Mouse (Mus musculus): ENCODE results near the gene Aff4. TPM values are rescaled to one million over a fixed set of nuclear protein-coding genes. Genes with fewer than 3 reads are reported as not detected.
A peak's percentile ranks its signal among the peaks of the same experiment; 100 is the strongest.
"Not testable (repeated sequence)": the region's sequence is repeated elsewhere in the genome, so short reads cannot be mapped to it uniquely, and the experiment has no call there.

Aff4 gene
- polyA plus RNA-seq, 1 experiment from 2014 or later: 46.0 TPM

DNA sequence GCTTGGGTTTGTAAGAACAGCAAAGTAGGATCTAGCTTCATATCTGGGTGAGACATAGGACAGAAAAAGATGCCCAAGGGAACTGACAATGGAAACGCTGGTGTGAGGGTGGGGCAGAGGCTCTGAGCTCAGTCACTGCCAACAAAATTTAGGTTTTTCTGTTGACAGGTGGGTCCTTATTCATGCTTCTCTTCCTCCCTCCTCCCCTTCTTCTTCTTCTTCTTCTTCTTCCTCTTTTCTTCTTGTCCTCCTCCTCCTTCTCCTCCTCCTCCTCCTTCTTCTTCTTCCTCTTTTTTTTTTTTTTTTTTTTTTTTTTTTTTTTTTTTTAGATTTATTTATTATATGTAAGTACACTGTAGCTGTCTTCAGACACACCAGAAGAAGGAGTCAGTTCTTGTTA, 37.8 kb upstream of the Aff4 start:
- not testable (repeated sequence) for H3K4me2 ChIP-seq (ENCODE audit: low read depth, low read length, severe bottlenecking); H3K27me3 ChIP-seq (ENCODE audit: control insufficient read depth, insufficient read depth, low read length); H3K4me3 ChIP-seq (ENCODE audit: low read depth, low read length); H3K27ac ChIP-seq (ENCODE audit: low read depth, low read length); DNase-seq (ENCODE audit: low spot score); H3K4me1 ChIP-seq (replicated peaks; ENCODE audit: control insufficient read depth, insufficient read depth, low read length); ATAC-seq (replicated peaks; ENCODE audit: low FRiP score); H3K9me3 ChIP-seq (ENCODE audit: control insufficient read depth, low read length); H3K9ac ChIP-seq (ENCODE audit: low read length); H3K36me3 ChIP-seq (ENCODE audit: control insufficient read depth, insufficient read depth, low read length)
- 88% methylated on average over 1 of the region's 1 CpGs for WGBS

DNA sequence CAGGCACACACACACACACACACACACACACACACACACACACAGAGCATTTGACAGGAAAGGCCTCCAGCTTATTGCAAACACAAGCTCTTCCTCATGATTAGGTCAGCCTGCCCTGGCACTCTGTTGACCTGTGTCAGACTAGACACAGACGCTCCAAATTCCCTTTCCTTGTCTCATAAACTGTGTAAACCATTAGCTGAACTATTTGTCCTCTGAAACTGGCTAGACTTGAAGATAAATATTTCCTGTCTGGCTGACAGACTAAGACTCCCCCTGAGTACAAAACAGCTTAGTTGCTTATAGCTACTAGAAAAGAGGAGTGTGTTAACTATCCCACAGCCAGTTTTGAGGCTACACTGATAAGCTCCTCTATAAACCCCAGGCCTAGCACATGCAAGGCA, 35.9 kb upstream of the Aff4 start:
- no peaks in the 10 kb centered on the region for H3K9me3 ChIP-seq (ENCODE audit: control insufficient read depth, low read length)
- no peak overlapping the region for H3K27ac ChIP-seq (ENCODE audit: low read depth, low read length)
- H3K27me3 ChIP-seq (ENCODE audit: control insufficient read depth, insufficient read depth, low read length): no peaks in the 10 kb centered on the region
- DNase-seq (ENCODE audit: low spot score) (no peak), ATAC-seq (replicated peaks; ENCODE audit: low FRiP score) (no peak)
- 52% methylated on average over 1 of the region's 1 CpGs for WGBS
- H3K9ac ChIP-seq (ENCODE audit: low read length): no peak overlapping the region
- no peak overlapping the region for H3K4me3 ChIP-seq (ENCODE audit: low read depth, low read length)
- no peaks in the 10 kb centered on the region for H3K36me3 ChIP-seq (ENCODE audit: control insufficient read depth, insufficient read depth, low read length)
- H3K4me1 ChIP-seq (replicated peaks; ENCODE audit: control insufficient read depth, insufficient read depth, low read length): no peaks in the 10 kb centered on the region; the same call in 1 of the 2 replicates
- no peak overlapping the region for H3K4me2 ChIP-seq (ENCODE audit: low read depth, low read length, severe bottlenecking)

DNA sequence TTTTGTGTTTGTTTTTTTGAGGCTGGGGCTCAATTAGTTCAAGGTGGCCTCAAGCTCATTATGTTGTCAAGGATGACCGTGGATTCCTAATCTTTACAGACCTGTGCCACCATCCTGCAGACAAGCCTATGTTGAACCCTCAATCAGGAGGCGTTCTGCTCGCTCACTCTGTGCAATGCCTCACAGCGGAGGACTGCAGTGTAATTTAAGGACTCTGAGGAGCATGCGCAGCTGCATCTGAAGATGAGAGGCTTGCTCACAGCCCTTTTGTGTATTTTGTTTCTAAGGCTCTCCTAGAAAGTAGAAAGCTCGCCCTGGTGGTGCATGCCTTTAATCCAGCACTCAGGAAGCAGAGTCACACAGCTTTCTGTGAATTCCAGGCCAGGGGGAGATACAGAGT, 33.6 kb upstream of the Aff4 start:
- Histone ChIP-seq H3K27me3 (ENCODE audit: control insufficient read depth, insufficient read depth, low read length) (no peaks in the 10 kb centered on the region), H3K4me3 (ENCODE audit: low read depth, low read length) (no peak overlapping the region), H3K9me3 (ENCODE audit: control insufficient read depth, low read length) (no peaks in the 10 kb centered on the region), H3K9ac (ENCODE audit: low read length) (no peak overlapping the region), H3K36me3 (ENCODE audit: control insufficient read depth, insufficient read depth, low read length) (no peaks in the 10 kb centered on the region), H3K4me2 (ENCODE audit: low read depth, low read length, severe bottlenecking) (no peak overlapping the region), H3K4me1 (replicated peaks; ENCODE audit: control insufficient read depth, insufficient read depth, low read length) (no peaks in the 10 kb centered on the region), H3K27ac (ENCODE audit: low read depth, low read length) (no peak overlapping the region)
- 56% methylated on average over 6 of the region's 6 CpGs for WGBS
- ATAC-seq (replicated peaks; ENCODE audit: low FRiP score) (no peak), DNase-seq (ENCODE audit: low spot score) (no peak)

DNA sequence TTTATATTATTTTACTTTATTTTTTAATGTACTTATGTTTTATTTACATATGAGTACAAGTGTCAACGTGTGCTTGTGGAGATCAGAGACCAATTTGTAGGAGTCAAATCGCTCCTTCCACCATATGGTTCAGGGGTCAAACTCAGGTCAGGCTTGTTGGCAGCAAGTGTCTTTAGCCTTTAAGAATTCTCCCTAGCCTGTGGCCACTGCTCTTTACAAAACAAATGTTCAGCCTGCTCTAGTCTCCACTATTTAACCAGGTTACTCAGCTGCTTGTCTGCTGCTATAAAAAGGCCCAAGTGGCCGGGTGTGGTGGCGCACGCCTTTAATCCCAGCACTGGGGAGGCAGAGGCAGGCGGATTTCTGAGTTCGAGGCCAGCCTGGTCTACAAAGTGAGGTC, 32.6 kb upstream of the Aff4 start:
- no peak for DNase-seq (ENCODE audit: low spot score)
- Histone ChIP-seq H3K36me3 (ENCODE audit: control insufficient read depth, insufficient read depth, low read length) (no peaks in the 10 kb centered on the region), H3K27ac (ENCODE audit: low read depth, low read length) (no peak overlapping the region), H3K9ac (ENCODE audit: low read length) (no peak overlapping the region), H3K4me3 (ENCODE audit: low read depth, low read length) (no peak overlapping the region), H3K4me2 (ENCODE audit: low read depth, low read length, severe bottlenecking) (no peak overlapping the region), H3K9me3 (ENCODE audit: control insufficient read depth, low read length) (no peaks in the 10 kb centered on the region), H3K27me3 (ENCODE audit: control insufficient read depth, insufficient read depth, low read length) (no peaks in the 10 kb centered on the region), H3K4me1 (replicated peaks; ENCODE audit: control insufficient read depth, insufficient read depth, low read length) (no peaks in the 10 kb centered on the region)
- no peak for ATAC-seq (replicated peaks; ENCODE audit: low FRiP score)
- 78% methylated on average over 7 of the region's 7 CpGs for WGBS

DNA sequence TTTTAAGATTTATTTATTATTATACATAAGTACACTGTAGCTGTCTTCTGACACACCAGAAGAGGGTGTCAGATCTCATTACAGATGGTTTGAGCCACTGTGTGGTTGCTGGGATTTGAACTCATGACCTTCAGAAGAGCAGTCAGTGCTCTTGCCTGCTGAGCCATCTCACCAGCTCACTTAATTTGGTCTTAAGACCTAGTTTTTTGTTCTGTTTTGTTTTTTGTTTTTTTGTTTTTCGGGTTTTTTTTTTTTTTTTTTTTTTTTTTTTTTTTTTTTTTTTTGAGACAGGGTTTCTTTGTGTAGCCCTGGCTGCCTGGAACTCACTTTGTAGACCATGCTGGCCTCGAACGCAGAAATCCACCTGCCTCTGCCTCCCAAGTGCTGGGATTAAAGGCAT, 32.1 kb upstream of the Aff4 start:
- H3K27ac ChIP-seq (ENCODE audit: low read depth, low read length); DNase-seq (ENCODE audit: low spot score); H3K4me3 ChIP-seq (ENCODE audit: low read depth, low read length); H3K9me3 ChIP-seq (ENCODE audit: control insufficient read depth, low read length); H3K9ac ChIP-seq (ENCODE audit: low read length); H3K4me2 ChIP-seq (ENCODE audit: low read depth, low read length, severe bottlenecking); H3K36me3 ChIP-seq (ENCODE audit: control insufficient read depth, insufficient read depth, low read length); H3K4me1 ChIP-seq (replicated peaks; ENCODE audit: control insufficient read depth, insufficient read depth, low read length); H3K27me3 ChIP-seq (ENCODE audit: control insufficient read depth, insufficient read depth, low read length); ATAC-seq (replicated peaks; ENCODE audit: low FRiP score): not testable (repeated sequence)
- WGBS: 92% methylated on average over 3 of the region's 3 CpGs

DNA sequence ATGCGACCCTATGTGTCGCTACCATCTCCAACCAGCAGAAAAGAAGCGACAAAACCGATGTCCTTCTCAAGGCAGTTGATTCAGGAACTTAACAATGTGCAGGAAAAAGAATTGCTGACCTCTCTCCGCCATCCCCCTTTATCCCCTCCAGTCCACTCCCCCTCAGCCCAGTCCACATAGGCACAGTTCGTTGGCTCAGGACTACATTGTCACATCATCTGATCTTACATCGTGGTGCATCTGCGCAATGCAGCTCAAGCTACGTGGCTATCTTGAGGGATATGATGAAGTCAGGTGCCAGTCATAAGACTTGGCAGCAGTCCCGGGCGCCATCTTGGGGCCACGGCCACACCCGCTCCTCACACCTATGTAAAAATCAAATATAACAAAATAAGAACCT, 30.8 kb upstream of the Aff4 start:
- H3K4me1 ChIP-seq (replicated peaks; ENCODE audit: control insufficient read depth, insufficient read depth, low read length); H3K4me2 ChIP-seq (ENCODE audit: low read depth, low read length, severe bottlenecking); H3K36me3 ChIP-seq (ENCODE audit: control insufficient read depth, insufficient read depth, low read length); H3K9ac ChIP-seq (ENCODE audit: low read length); H3K4me3 ChIP-seq (ENCODE audit: low read depth, low read length); H3K27ac ChIP-seq (ENCODE audit: low read depth, low read length); DNase-seq (ENCODE audit: low spot score); H3K9me3 ChIP-seq (ENCODE audit: control insufficient read depth, low read length); H3K27me3 ChIP-seq (ENCODE audit: control insufficient read depth, insufficient read depth, low read length); ATAC-seq (replicated peaks; ENCODE audit: low FRiP score): not testable (repeated sequence)
- 95% methylated on average over 13 of the region's 13 CpGs for WGBS

DNA sequence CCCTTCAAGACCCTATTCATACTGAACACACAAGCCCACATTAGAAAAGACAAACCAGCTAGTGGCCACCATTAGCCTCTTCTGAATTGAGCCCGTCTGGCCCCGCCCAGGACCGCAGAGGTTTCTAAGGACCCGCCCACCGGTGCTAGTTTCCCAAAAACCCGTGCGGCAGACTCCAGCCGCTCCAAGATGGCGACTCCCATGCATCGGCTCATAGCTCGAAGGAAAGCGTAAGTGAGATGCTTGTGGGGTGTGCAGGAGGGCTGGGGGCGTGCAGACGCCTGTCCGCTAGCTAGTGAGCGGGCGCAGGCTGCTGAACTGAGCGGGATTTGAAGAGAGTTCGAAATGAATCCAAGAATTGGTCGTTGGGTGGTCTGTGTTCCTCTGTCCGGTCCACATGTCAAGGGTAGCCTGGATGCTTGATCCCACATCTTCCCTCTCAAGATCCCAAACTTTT, 26.1 kb upstream of the Aff4 start, which contains the start of gene Zcchc10:
Gene Zcchc10 (plus strand): TSS at position 168 of the 457 bp plus-strand sequence.
- H3K27ac ChIP-seq (ENCODE audit: low read depth, low read length): peak within 1 kb of the TSS; percentile 31; the same call in 1 of the 2 replicates
- under 1% methylated on average over 21 of the region's 21 CpGs for WGBS
- 0 out of 2 replicates have a peak, but pooled peaks cover 2% of the 10 kb centered on the region for H3K4me1 ChIP-seq (replicated peaks; ENCODE audit: control insufficient read depth, insufficient read depth, low read length)
- H3K9ac ChIP-seq (ENCODE audit: low read length): peak within 1 kb of the TSS; percentile 85
- H3K4me3 ChIP-seq (ENCODE audit: low read depth, low read length): peak within 1 kb of the TSS; percentile 71
- peak; percentile 92 for ATAC-seq (replicated peaks; ENCODE audit: low FRiP score)
- peak; percentile 93 for DNase-seq (ENCODE audit: low spot score)
- H3K36me3 ChIP-seq (ENCODE audit: control insufficient read depth, insufficient read depth, low read length): peaks cover 4% of the 10 kb centered on the region; the same call in 1 of the 2 replicates
- peak within 1 kb of the TSS; percentile 64 for H3K4me2 ChIP-seq (ENCODE audit: low read depth, low read length, severe bottlenecking)
- no peaks in the 10 kb centered on the region for H3K27me3 ChIP-seq (ENCODE audit: control insufficient read depth, insufficient read depth, low read length)
- no peaks in the 10 kb centered on the region for H3K9me3 ChIP-seq (ENCODE audit: control insufficient read depth, low read length)

DNA sequence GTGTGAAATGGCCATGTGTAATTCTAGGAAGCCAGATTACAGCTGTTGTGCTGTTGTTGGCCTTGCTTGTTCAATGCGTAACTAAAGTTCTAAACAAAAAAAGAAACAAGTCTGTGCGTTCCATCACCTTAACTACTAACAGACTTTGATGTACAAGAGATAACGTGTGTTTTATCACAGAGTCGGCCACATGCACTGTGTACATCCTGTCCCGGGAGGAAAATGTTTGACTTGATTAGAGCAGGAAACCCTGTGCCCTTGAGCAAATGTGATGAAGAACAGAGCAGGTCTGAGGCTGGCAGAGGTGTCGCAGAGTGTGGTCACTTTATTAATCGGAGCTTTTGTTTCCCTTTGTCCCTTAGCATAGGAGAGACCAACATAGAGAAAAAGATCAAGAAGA, 20.3 kb upstream of the Aff4 start:
- WGBS: 93% methylated on average over 7 of the region's 7 CpGs
- no peak for ATAC-seq (replicated peaks; ENCODE audit: low FRiP score)

DNA sequence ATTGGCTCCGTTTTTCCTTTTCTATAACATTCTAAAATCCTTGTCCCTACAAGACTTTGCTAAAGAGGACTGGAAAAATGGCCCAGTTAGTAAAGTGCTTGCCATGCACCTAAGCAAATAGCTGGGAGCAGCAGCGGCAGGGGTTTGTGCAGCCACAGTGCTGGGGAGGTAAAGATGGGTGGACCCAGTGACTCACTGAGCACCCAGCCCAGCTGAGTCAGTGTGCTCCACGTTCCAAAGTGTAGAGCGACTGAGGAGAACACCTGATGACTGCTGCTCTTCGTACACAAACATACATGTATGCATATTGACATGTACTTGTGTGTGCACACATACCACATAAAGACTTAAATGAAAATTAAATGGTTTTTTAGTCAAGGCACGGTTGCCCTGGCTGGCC, 19.5 kb upstream of the Aff4 start:
- no peak overlapping the region for H3K27ac ChIP-seq (ENCODE audit: low read depth, low read length)
- no peaks in the 10 kb centered on the region for H3K9me3 ChIP-seq (ENCODE audit: control insufficient read depth, low read length)
- no peak overlapping the region for H3K9ac ChIP-seq (ENCODE audit: low read length)
- H3K4me3 ChIP-seq (ENCODE audit: low read depth, low read length): no peak overlapping the region
- 95% methylated on average over 6 of the region's 6 CpGs for WGBS
- no peaks in the 10 kb centered on the region for H3K4me1 ChIP-seq (replicated peaks; ENCODE audit: control insufficient read depth, insufficient read depth, low read length)
- DNase-seq (ENCODE audit: low spot score) (no peak), ATAC-seq (replicated peaks; ENCODE audit: low FRiP score) (no peak)
- H3K27me3 ChIP-seq (ENCODE audit: control insufficient read depth, insufficient read depth, low read length): no peaks in the 10 kb centered on the region
- H3K36me3 ChIP-seq (ENCODE audit: control insufficient read depth, insufficient read depth, low read length): peaks cover 7% of the 10 kb centered on the region; the same call in 1 of the 2 replicates
- no peak overlapping the region for H3K4me2 ChIP-seq (ENCODE audit: low read depth, low read length, severe bottlenecking)

More for the DNA sequence above, 20.3 kb upstream of the Aff4 start:
- no peak overlapping the region for H3K4me2 ChIP-seq (ENCODE audit: low read depth, low read length, severe bottlenecking)
- H3K27me3 ChIP-seq (ENCODE audit: control insufficient read depth, insufficient read depth, low read length): no peaks in the 10 kb centered on the region
- no peak overlapping the region for H3K4me3 ChIP-seq (ENCODE audit: low read depth, low read length)
- no peaks in the 10 kb centered on the region for H3K4me1 ChIP-seq (replicated peaks; ENCODE audit: control insufficient read depth, insufficient read depth, low read length)
- H3K9me3 ChIP-seq (ENCODE audit: control insufficient read depth, low read length): no peaks in the 10 kb centered on the region
- DNase-seq (ENCODE audit: low spot score): no peak
- H3K9ac ChIP-seq (ENCODE audit: low read length): no peak overlapping the region
- peaks cover 7% of the 10 kb centered on the region; the same call in 1 of the 2 replicates for H3K36me3 ChIP-seq (ENCODE audit: control insufficient read depth, insufficient read depth, low read length)
- H3K27ac ChIP-seq (ENCODE audit: low read depth, low read length): no peak overlapping the region
